Mouse (Mus musculus) erythroblast, adult 5-6 weeks (primary cell): ENCODE measurements around the gene Prph2. TPM values are rescaled to one million over a fixed set of nuclear protein-coding genes. Genes with fewer than 3 reads are reported as not detected.
A peak's percentile ranks its signal among the peaks of the same experiment; 100 is the strongest.

ENCODE experiments used
- ATAC-seq: replicated peaks from 2 replicates; pipeline ENCODE4 v1.8.0; 2016; ENCODE audit warnings: moderate number of reproducible peaks, mild to moderate bottlenecking, moderate TSS enrichment, inconsistent platforms; ENCODE audit not compliant: poor library complexity, low FRiP score, severe bottlenecking
- total RNA-seq, 2 experiments: library from RNA; stranded (forward) in 1 of 2; stranded (reverse) in 1 of 2; fragments of 150-400 nt in 1 of 2; fragments of 200-764, 138-1000 nt in 1 of 2; gene quantifications; 2 replicates each; pipeline versions ENCODE4 v1.2.3 to v1.2.4; 2015 to 2017; ENCODE audit warnings: low replicate concordance in 2 of 2

Prph2 gene
- total RNA-seq (2015; ENCODE audit: low replicate concordance) (not detected in 2 replicates), total RNA-seq (2017; ENCODE audit: low replicate concordance) (not detected in 2 replicates)

GRCm38 (mm10) chr17:46910186-46910585 is at the start of gene Prph2:
Prph2 (plus strand) TSS chr17:46910459.
- no peak for ATAC-seq

GRCm38 (mm10) chr17:46864566-46865195 is 45.6 kb upstream of the Prph2 start:
- ATAC-seq: 0 out of 2 replicates have a peak, but pooled peaks have one; percentile 41

GRCm38 (mm10) chr17:46866836-46867235 is 43.4 kb upstream of the Prph2 start:
- ATAC-seq: no peak

GRCm38 (mm10) chr17:46870204-46870798 is 40.0 kb upstream of the Prph2 start:
- no peak for ATAC-seq

- ATAC-seq: no peak
Measured at GRCm38 (mm10) chr17:46870913-46871312, 39.3 kb upstream of the Prph2 start.

- ATAC-seq: no peak
Measured at GRCm38 (mm10) chr17:46872806-46873205, 37.5 kb upstream of the Prph2 start.

GRCm38 (mm10) chr17:46874133-46874532 is 36.1 kb upstream of the Prph2 start:
- ATAC-seq: no peak

- ATAC-seq: 0 out of 2 replicates have a peak, but pooled peaks have one; percentile 26
Measured at GRCm38 (mm10) chr17:46875626-46876025, 34.6 kb upstream of the Prph2 start.

GRCm38 (mm10) chr17:46876371-46876950 is 33.8 kb upstream of the Prph2 start:
- ATAC-seq: no peak

GRCm38 (mm10) chr17:46877061-46877460 is 33.2 kb upstream of the Prph2 start:
- no peak for ATAC-seq

- no peak for ATAC-seq
Measured at GRCm38 (mm10) chr17:46879841-46880311, 30.4 kb upstream of the Prph2 start.

- no peak for ATAC-seq
Measured at GRCm38 (mm10) chr17:46880322-46880721, 29.9 kb upstream of the Prph2 start.

- ATAC-seq: no peak
Measured at GRCm38 (mm10) chr17:46881728-46882127, 28.5 kb upstream of the Prph2 start.

- ATAC-seq: no peak
Measured at GRCm38 (mm10) chr17:46883107-46883506, 27.2 kb upstream of the Prph2 start.

- ATAC-seq: no peak
Measured at GRCm38 (mm10) chr17:46884766-46885165, 25.5 kb upstream of the Prph2 start.

- ATAC-seq: no peak
Measured at GRCm38 (mm10) chr17:46885218-46885909, 24.9 kb upstream of the Prph2 start.

GRCm38 (mm10) chr17:46885910-46886643 is 24.2 kb upstream of the Prph2 start:
- ATAC-seq: no peak

- ATAC-seq: no peak
Measured at GRCm38 (mm10) chr17:46888511-46889212, 21.6 kb upstream of the Prph2 start.

- ATAC-seq: peak; percentile 44
Measured at GRCm38 (mm10) chr17:46889450-46890084, 20.7 kb upstream of the Prph2 start.
